Mouse (Mus musculus) embryo, embryonic 10 days (tissue): ENCODE measurements at regions not wholly inside any gene's neighbourhood (a gene's known extent, or its start where the extent isn't known, plus 50 kb on each side); places are given as distances from the start of the nearest gene placed in this dataset.

Experiments
- DNase-seq: peaks from one replicate; pipeline ENCODE4 v3.0.0-alpha.2; 2015; ENCODE audit warnings: low spot score

DNA sequence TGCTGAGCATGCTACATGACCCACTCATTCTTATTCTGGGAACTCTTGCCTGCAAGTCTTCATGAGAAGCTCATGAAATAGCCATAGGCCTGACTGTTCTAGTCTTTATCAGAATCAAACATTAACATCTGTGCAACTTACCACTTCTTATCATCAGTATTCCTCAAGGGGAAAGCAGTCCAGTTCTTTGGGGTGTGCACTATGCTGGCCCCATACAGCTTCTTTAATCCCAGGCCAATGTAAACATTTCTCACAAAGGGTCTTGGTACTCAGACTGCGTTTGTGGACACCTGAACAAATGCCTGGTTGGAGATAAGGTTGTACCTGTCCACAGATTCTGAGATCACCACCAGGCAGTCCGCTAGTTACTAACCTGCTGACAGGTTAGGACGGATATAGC is 51.3 kb downstream of the 3110018I06Rik start:
- no peak for DNase-seq

GRCm38 (mm10) chr12:107541196-107541595 is 52.8 kb downstream of the 3110018I06Rik start:
- DNase-seq, result no peak

- DNase-seq, result no peak
Measured at GRCm38 (mm10) chr12:107547194-107547885, 58.9 kb downstream of the 3110018I06Rik start.

GRCm38 (mm10) chr12:107547886-107548448 is 59.5 kb downstream of the 3110018I06Rik start:
- DNase-seq, result no peak

GRCm38 (mm10) chr12:107549452-107550296 is 61.2 kb downstream of the 3110018I06Rik start:
- DNase-seq, result no peak

DNA sequence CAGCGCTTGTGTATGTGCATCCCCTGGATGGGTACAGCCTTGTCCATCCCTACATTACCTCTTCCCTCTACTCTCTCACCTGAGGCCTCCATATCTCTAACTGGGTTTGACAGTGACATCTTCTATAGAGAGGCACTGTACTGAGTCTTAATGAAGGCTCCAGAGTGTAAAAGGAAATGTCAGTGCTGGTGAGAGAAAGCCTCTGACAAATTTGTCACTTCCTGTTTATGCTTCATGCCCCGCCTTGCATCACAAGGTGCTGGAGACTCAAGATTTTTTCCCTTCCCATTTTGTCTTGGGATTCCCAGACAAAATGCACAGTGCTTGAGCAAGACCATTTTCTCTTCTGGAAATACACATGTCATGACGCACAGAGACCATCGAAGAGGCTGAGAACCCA is 70.8 kb downstream of the 3110018I06Rik start:
- DNase-seq, result no peak

DNA sequence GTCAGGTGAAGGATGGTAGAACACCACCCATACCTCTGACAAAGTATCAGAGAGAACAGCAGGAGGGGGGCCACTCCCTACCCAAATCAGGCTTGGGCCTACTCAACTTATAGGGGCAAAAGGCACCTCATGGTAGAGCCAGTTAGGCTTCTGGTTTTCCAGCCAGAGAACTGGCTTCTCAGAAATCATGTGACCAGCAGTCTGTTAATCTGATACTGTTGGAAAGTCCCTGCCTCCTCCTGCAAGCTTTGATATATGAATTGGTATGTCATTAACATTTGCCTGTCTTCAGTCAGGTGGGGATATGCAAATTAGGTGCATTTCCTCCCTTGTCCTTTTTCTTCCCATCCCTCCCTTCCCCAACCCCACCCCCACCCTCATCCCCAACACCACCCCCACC is 71.7 kb downstream of the 3110018I06Rik start:
- DNase-seq, result no peak

DNA sequence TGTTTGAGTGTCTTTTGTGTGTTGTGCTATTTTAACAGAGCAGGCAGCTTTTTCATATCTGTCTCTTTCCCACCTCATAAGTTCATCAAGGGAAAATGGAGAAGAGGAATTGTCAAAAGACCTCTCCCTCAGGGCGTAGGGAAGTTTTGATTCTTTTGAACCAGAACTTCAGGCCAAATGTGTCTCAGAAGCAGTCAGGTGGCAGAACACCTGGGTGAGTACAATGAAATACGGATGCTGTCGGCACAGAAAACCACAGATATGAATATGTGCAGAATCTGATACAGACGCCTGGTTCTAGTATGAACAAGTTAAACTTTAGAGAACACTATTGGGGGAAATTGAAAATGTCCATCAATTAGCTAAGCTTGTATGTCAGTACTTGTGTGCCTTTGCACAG is 84.2 kb downstream of the 3110018I06Rik start:
- DNase-seq, result no peak

DNA sequence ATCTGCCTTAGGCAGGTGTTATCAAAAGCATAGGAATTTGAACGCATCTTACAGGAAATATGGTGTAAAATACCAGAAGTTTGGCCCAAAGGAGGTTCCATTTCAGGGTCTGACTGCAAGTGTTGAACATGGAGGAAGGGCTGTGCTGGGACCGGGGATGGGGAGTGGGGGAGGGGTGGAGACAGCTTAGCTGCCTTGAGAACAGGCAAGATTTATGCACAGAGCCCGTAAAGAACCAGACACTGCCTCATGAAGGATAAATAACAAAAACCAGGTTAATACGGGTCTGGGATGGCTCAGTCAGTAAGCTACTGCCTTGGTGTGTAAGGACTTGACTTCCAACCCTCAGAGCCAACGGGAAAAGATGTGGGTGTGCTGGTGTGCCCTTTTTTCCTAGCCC is 91.1 kb downstream of the 3110018I06Rik start:
- DNase-seq, result peak; percentile 14

- DNase-seq, result peak; percentile 70
Measured at GRCm38 (mm10) chr12:107583151-107583720, 94.8 kb downstream of the 3110018I06Rik start.

DNA sequence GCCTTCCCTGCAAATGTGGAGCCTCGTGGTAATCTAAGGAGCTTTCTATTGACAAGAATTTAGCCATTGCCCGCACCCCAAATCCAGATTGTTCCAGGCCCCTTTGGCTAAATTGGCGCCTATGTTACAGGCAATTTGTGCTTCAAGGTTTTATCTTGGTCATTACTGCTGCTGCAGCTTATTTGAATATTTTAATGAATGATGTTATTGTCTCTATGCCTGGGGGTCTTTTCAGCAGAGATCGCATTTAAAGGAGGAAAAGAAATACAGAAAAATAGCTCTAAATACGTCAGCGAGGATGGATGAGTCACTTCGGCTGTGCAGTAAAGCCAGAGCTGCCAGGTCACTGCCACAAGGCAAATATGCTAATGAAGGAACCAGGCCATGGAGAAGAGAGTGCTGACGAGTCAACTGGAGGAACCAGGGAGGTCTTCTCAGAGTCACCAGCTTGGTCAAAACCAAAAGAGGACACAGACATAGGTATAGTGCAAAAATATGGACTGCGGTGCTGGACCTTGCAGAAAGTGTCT is 97.3 kb downstream of the 3110018I06Rik start:
- no peak for DNase-seq

GRCm38 (mm10) chr12:107596236-107596635 is 107.8 kb downstream of the 3110018I06Rik start:
- no peak for DNase-seq

DNA sequence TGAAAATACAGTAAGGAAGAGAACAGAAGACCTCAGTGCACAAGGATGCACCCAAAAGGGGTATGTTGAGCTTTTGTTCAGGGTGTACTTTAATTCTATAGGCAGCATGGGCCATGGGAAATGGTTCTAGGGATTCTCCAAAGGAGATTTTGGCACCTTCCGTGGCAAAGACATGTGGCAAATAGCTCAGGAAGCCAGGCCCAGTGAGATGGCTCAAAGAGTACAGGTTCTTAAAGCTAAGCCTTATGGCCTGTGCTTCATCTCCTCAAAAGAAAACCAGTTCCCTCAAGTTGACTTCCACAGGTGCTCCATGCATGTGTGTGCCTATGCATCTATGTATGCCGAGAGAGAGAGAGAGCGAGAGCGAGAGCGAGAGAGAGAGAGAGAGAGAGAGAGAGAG is 112.1 kb downstream of the 3110018I06Rik start:
- DNase-seq, result no peak

GRCm38 (mm10) chr12:107608966-107609365 is 120.5 kb downstream of the 3110018I06Rik start:
- DNase-seq, result no peak

GRCm38 (mm10) chr12:107609986-107610385 is 121.6 kb downstream of the 3110018I06Rik start:
- no peak for DNase-seq

GRCm38 (mm10) chr12:107617212-107617994 is 129.0 kb downstream of the 3110018I06Rik start:
- DNase-seq, result no peak

- DNase-seq, result no peak
Measured at GRCm38 (mm10) chr12:107624446-107624845, 136.0 kb downstream of the 3110018I06Rik start.

DNA sequence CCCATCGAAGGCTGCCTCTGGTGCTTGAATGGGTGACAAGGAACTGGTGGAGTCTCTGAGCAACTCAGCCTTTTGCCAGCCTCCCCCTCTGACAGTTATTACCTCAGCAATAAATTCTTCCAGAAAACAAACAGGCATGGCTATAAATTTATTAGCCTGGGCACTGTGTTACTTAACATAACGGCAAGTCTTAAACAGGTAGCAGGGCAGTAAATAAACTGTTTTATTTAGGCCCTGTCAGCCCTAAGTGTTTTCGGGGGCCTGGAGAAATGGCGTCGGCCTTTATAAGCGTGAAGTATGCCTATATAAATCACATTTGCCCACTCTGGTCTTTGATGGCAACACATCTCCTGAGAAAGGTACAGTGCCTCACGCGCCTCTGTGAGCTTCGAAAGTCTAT is 159.6 kb downstream of the 3110018I06Rik start:
- DNase-seq, result no peak

- DNase-seq, result peak; percentile 44
Measured at GRCm38 (mm10) chr12:107652126-107652728, 163.8 kb downstream of the 3110018I06Rik start.

GRCm38 (mm10) chr12:107653131-107653530 is 164.7 kb downstream of the 3110018I06Rik start:
- peak; percentile 78 for DNase-seq

DNA sequence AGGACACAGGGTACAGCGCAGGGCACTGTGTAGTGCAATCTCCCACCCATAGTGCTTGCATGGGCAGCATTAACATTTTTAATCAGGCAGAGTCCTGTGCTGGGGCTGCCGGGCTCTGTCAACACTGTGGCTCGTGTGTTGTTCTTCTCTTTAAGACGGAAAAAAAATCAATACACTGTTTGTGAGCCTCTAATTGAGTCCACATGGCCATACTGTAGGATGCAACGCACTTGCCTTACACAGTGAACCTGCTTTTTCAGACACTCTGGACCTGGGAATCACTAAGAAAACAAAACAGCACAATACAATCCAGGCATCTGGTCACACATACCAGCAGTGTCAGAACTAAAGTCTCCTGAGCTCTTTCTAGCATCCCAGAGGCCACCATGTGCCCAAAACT is 168.4 kb downstream of the 3110018I06Rik start:
- no peak for DNase-seq
